Mouse (Mus musculus): ENCODE results near the gene Dclk2. TPM values are rescaled to one million over a fixed set of nuclear protein-coding genes. Genes with fewer than 3 reads are reported as not detected.

Gene Dclk2
- total RNA-seq, 2 experiments from 2014 or later = 141 to 146 TPM

DNA sequence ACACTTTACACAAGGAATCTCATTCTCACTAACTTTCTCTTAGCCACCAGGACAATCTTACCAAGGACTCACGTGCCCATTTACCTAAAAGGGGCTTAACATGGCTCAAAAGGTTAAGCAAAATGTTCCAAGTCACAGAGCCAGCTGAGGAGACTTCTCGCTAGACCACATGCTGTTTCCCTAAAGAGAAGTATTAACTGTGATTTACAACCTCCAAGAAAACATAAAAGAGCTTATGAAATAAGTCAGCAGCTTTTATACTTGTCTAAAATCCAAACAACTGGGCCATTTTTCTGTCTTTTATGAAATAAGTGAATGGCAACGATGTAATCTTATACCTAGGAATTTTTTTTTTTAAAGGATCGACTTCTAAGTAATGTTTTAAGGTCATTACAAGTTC is 74.6 kb downstream of the Dclk2 start:
- no peak for DNase-seq (ENCODE audit: low spot score in 2 of 2)

DNA sequence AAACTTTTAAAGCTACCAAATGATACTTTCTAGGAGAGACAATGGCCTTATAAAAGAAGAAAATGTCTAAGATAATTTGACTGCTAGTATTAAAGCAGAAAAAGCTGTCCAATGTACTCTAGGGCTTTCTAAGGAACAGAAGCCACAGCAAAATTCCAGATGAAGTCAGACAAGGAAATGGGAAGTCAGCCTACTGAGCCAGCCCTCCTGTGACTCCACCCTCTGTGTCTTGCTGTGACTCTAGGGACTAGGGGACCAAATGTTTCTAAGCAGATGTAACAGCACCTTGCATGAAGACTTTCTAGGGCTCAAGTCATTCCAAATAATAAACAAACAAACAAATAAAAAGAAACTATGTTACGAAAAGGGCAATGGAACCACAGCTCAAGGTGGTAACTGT is 75.1 kb downstream of the Dclk2 start:
- DNase-seq (ENCODE audit: low spot score in 2 of 2) = no peak

DNA sequence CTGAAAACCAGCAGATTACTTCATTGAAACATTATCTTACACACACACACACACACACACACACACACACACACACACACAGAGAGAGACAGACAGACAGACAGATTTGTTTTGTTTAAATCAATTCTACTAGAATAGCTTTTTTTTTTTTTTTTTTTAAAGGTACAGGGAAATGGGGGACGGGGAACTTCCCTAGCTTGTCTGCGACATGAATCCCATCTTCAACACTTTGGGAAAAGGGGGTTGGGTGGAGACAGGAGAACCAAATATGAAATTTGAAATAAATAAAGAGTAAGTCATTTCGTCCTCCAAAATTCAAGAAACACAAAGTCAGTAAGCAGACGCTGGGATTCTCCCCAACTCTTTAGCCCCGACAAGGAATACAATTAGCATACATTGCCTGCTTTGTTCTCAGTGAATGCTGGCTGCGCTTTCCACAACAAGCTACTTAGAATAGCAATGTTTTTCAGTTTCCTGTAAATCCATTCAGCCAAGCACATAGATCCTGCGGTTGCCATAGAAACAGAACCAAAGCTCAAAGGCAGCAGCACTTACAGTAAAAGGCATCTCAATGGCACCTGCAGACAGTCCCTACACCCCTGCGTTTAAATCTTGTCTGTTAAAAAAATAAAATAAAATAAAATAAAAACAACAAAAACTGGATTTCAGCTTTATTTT is 75.7 kb downstream of the Dclk2 start:
- DNase-seq (ENCODE audit: low spot score in 2 of 2) = no peak

DNA sequence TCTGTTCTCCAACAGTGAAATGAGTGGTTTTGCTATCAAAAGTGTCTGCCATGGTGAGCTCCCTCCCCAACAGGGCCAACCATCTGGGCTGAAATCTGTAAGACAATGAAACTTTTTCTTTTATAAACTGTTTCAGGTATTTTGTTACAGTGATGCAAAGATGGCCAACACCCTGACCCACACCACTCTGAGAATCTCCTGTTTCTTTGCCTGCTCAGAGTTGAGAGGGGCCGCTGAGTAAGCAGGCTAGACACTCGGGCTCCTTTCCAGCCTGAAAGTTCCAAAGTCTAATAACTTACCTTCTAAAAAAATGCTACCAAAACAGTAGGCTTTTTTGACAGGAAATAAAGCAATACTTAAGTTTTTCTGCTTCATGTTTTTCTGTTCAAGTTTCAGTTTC is 78.2 kb downstream of the Dclk2 start:
- DNase-seq (ENCODE audit: low spot score in 2 of 2) = no peak

DNA sequence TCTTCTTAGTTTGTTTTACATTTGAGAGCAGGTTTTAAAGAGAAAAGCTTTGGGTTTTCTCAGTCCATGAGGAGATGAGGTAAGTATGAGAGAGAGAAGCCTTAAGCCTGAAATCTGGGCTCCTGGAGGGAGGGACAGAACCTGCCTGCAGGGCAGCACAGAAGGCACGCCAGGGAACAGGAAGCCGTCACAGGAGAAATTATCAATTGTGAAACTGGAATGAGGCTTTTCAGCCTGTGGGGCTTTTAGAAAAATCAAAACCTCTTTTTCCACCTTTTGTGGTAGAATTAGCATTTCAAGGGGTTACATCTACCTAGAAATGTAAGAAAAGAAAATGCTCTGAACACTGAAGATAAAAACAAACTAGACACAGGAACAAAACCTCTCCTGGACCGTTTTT is 81.0 kb downstream of the Dclk2 start:
- no peak for DNase-seq (ENCODE audit: low spot score in 2 of 2)

DNA sequence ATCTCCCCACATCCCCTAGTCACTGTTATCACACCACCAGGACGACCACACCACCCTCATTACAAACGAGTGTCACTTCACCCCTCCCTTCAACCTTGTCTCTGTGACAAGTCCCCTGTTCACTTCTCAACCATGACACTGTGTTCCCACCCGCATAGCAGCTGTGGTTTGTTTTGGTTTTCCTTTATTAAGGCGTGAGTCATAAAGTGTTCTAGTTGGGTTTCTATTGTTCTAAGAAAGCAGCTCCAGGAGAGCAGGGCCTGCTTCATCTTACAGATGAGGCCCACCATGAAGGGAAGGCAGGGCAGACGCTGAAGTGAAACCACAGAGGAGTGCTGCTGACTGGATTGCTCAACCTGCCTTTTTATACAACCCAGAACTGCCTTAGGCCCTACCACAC is 83.3 kb downstream of the Dclk2 start:
- DNase-seq (ENCODE audit: low spot score in 2 of 2) = no peak

DNA sequence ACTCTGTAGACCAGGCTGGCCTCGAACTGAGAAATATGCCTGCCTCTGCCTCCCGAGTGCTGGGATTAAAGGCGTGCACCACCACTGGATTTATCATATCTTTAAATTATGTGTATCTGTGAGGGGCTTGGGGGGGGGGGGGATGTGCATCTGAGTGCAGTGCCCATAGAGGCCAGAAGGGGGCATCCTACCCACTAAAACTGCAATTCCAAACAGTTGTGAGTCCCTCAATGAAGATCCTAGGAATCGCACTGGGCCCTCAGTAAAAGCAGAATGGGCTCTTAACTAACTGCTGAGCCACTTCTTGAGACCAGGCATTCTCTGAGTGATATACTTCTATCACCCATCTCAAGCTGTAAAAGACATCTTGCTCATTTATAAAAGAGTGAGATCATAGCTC is 85.5 kb downstream of the Dclk2 start:
- no peak for DNase-seq (ENCODE audit: low spot score in 2 of 2)

DNA sequence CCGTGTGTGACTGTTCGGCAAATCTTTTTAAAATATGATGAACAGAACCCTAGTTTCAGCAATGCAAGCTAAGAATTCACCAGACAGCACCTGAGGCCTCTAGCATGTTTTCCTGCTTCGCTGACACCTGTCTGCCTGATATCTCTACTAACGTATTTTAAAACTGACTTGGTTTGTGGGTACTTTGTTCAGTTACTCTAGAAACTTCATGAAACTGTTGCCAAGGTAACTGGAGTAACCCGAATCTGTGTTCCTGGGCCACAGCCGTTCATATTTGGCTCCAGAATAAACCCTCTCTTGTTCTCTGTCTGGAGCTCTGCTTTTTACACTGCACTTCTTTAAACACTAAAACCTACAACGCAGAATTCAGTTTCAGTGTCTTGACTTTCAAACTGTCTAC is 86.3 kb downstream of the Dclk2 start:
- DNase-seq (ENCODE audit: low spot score in 2 of 2) = no peak

DNA sequence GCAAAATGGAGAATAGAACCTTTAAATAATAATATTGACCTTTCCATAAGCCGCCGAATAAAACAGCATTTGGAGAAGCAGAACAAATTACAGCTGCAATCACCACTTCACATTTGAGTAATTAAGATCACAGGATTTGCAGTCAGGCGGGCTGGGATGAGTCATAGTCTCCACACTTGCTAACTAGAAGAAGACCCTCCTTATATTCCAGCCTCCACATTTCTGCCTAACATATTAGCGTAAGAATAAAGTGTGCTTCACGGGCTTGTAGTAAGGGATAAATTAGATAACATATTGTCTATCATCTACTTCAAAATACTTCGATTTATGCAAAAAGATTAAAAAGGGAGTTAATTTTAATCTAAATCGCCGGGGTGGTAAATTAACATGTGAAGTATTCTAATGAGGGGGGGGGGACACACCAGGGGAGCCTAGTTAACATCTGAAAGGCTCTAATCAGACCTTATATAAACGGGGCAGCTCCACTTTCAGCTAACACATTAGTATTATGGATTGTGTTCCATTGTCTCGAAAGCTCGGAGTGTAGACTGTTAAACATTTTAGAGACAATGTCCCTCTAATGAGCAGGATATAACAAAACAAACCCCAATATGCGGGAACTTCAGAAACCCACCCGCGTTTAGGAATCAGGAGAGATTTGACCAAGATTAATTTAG is 87.9 kb downstream of the Dclk2 start:
- no peak for DNase-seq (ENCODE audit: low spot score in 2 of 2)

DNA sequence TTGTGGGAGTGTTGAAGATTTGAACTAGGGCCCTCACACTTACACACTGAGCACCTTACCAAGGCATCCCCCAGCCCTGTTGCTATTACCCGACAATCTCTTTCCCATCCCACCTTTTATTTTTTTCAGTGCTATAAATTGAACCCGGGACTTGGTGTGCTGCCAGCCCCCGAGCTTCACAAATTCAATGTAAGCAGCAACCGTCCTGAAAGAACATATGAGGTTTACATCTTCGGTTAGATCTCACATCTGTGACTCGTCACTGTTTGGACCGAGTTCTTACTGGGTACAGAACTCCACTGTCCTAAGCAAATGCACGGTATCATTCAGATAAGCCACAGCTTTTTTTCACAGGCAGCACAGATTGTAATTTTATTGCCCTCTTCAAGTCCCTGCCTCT is 88.5 kb downstream of the Dclk2 start:
- no peak for DNase-seq (ENCODE audit: low spot score in 2 of 2)

DNA sequence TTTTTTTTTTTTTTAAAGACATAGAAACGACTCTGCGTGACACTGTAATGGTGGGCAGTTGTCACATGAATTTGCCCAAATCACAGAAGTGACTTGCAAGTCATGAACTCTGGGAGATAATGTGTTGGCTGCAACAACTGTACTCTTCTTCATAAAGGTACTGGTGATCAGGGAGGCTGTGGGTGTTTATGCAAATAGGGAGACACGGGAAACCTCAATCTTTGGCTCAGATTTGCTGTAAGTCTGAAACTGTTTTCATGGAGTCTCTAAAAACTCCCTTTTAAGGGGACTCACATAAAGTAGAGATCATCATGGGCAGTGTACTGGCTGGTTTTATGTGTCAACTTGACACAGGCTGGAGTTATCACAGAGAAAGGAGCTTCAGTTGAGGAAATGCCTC is 93.1 kb downstream of the Dclk2 start:
- DNase-seq (ENCODE audit: low spot score in 2 of 2) = no peak

DNA sequence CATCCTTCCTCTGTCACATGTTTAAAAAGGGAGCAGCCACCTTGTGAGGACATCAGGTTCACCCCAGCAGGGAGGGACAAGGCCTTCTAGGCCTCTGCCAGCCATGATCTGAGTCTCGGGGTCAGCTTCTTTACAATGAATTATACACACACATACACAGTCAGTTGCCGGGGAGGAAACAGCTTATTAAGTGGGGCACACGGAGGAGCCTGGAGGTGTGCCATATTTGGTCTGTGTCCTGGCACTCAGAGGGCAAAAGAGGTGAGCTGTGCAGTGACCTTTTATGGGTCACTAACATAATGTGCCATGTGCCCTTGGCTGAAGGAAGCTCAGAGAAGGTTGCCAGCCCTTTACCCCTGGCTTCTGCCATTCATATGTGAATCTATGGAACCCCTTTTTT is 99.3 kb downstream of the Dclk2 start:
- no peak for DNase-seq (ENCODE audit: low spot score in 2 of 2)

DNA sequence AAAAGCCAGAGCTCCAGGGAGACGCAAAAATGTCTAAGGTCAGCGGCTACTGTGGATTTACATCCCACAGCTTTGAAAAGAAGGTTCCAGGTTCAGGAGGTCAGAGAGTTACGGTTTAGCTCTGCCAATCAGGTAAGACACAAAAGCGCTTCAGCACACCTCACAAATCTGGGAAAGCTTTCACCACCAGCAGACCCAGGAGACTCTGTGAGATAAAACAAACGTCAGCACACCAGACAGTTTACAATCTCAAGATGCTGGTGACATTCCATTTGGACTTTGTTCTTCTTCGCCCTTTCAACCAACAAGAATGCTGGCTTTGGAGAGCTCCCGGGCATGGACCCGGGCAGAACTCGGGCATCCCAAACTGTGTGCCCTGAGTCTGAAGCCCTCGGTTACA is 100.3 kb downstream of the Dclk2 start:
- no peak for DNase-seq (ENCODE audit: low spot score in 2 of 2)

DNA sequence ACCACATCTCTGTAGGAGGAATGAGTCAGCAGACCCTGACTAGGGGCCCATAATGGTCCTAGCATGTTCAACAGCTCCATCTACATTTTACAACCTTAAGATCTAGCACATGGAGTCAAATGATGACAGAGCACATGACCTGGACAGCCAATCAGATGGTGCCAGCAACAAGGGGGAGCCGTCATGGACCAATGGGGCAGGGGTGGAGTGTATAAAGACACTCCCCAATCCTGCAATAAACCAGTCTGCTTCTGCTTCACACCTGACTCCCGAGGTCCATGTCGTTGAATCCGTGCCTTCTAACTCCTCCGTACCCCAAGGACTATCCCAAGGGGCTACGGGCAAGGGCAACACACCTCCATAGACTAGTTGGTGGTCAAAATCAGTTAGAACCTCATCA is 101.3 kb downstream of the Dclk2 start:
- DNase-seq (ENCODE audit: low spot score in 2 of 2) = no peak

DNA sequence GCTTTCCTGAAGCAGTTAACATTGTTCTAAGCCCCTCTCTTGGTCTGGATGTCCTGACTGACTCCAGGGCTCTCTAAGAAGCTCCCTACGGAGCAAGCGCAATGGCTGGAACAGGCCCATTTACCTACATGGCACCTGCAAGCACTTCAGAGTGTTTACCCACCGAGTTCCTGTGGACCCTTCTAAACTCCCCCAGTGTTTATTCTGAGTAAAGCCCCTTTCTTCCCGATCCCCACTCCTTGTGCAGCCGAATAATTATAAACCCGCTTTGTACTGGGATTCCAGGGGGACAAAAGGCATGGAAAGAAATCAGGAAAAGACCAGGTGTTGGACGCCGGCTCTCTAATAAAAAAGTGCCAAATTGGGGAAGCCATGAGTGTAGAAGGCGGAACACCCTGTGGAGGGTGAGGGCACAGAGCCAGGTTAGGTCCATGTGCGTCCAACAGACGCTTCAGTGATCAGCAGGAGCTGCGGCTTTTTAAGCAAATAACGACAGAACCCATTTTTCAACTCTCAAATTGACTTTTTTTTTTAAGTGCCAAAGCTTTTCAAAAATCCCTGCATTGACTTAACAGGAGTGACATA is 102.6 kb downstream of the Dclk2 start:
- no peak for DNase-seq (ENCODE audit: low spot score in 2 of 2)

DNA sequence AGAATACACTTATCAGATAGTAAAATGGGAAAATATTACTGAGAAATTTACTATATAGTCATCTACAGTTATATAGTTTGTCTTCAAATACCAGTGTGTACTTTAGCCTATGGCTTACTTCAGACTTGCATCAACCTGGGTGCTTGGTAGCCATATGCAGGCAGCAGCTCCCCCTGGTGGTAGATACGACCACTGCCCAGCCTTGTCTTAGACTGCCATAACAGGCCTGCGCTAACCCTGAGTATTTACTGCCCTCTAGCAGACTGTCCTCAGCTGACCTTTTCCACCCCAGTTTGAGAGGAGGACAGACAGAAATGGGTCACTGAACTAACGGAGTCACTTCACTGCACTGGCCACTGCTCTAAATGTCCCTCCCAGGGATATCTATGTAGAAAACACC is 108.0 kb downstream of the Dclk2 start:
- DNase-seq (ENCODE audit: low spot score in 2 of 2) = peak; percentile 77 to 82

DNA sequence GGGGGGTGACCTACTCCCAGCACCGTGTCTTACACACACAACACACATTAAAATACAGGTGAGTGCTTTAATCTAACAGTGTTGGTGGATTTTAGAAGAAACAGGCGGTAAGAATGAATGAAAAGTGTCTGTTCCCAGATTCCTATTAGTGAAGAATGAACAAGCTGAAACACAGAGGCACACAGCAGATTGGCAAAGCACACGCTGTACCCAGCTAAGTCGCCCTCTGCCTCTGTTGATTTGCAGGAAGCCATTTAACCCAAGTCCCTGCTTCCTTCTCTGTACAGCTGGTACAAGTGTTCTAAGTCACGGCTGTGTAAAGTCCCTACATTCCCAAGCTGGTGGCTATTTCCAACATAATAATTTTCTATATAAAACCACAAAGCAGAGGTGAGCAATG is 109.7 kb downstream of the Dclk2 start:
- no peak for DNase-seq (ENCODE audit: low spot score in 2 of 2)

DNA sequence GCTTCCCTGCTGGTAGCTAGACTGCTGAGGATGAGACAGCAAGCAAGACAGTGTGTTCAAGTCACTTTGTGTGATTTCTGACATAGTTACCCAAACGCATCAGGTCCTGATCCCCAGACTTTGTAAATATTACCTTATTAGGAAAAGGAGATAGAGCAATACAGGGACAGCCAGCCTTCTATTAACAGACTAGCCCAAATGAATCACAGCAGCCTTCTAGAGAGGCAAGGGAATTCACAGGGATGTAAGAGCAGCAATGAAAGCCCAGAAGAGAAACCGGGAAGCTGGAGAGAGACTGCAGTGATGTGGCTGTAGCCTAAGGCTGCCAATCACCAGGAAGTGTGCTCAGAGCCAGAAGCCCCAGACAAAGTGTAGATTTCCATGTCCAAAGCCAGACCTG is 111.0 kb downstream of the Dclk2 start:
- no peak for DNase-seq (ENCODE audit: low spot score in 2 of 2)

DNA sequence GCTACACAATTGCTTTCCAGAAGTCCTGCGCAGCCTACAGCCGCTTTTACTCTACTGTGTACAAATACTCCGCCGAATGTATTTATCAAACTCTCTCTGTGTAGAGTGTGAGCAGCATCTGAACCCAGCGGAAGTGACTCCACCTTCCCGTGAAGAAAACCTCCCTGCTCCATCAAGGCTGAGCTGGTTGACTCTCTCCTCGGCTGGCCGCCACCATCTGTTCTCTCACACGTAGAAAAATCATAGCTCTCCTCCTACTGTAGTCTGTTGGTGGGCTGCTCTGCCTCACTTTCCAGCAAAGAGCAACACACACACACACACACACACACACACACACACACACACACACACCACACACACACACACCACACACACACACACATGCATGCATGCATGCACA is 111.5 kb downstream of the Dclk2 start:
- DNase-seq (ENCODE audit: low spot score in 2 of 2) = no peak

DNA sequence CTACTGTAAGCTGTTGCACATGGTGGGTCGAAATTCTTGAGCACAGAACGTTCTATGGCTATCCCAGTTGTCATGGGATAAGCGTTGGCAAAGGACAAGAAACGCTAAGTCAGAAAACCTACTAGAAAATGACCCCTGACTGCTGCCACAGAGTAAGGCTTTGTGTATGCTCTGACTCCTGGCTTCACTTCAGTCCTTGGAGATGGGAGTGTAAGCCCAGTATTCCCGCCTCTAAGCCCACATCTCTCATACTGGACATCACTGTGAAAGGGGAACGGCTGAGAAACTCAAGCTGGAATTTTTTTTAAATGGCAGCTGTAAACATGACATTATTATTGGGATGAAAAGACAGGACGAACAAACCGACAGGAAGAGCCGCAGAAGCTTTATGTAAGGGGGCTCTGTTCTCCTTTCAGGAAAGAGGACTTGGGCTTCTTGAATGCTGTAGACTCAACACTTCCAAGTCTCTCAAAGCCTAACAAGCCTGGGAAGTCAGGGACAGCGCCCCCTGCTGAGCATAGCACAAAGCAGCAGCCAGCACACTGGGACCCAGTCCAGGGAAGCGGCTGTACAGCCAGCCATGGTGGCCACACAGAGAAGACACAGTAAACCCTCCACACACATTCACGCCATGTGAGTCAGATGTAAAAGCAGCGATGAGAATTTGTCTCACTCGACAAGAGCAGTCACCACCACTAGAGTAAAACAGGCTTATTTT is 112.7 kb downstream of the Dclk2 start:
- peak; percentile 87 to 90 for DNase-seq (ENCODE audit: low spot score in 2 of 2)

DNA sequence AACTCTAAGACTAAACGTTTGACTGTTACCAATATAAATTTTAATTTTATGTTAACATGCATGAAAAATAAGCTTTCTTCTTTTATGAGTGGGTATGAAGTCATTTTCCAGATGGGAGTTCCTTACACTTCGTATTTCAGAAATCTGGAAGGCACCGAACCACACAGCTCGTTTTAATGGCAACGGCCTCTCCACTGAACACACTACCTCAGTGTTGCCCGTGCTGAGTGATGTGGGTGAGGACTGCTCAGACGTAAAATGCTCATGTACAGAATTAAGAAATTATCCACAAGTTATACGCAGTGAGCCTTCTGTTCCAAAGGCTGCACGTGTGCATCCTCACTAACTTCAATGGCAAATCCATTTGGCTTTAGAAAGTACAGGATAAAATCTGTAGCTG is 113.8 kb downstream of the Dclk2 start:
- no peak for DNase-seq (ENCODE audit: low spot score in 2 of 2)

DNA sequence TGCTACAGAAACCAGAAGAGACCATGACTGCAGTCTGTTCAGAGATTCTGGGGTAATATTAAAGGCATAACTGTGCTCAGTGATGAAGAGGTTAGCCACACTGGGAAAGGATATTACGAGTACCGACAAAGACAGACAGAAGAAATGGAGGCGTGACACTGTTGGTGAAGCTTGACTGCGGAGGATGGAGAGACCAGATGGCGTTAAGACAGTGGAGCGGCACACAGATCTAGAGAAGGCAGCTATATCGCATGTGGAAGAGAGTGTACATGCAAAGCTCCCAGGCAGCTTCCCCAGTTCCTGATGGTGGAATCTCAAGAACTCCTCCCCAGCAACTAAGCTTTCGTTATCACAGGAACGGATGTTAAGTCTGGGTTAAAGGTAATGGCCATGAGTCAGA is 116.4 kb downstream of the Dclk2 start:
- no peak for DNase-seq (ENCODE audit: low spot score in 2 of 2)
